Mouse (Mus musculus) limb, embryonic 12.5 days (tissue): ENCODE results near the gene Rab43. TPM values are rescaled to one million over a fixed set of nuclear protein-coding genes. Genes with fewer than 3 reads are reported as not detected.
A peak's percentile ranks its signal among the peaks of the same experiment; 100 is the strongest.

Experiments used
- ATAC-seq: fragments of 200-750 bp; cut with Nextera tagmentation; 2 replicates; pipeline ENCODE4 v1.8.0; 2017; ENCODE audit warnings: low read depth, moderate TSS enrichment; ENCODE audit not compliant: insufficient number of reproducible peaks, insufficient read depth, low FRiP score, low TSS enrichment
- H3K27ac ChIP-seq: fragments of 300-500 bp; sonication (generic); 2 replicates; pipeline ENCODE4 v1.5.1; 2016; ENCODE audit warnings: mild to moderate bottlenecking, moderate library complexity
- H3K27me3 ChIP-seq: fragments of 300-500 bp; sonication (generic); 2 replicates; pipeline ENCODE4 v1.6.1; 2016; ENCODE audit warnings: mild to moderate bottlenecking, moderate library complexity
- H3K36me3 ChIP-seq: fragments of 300-500 bp; sonication (generic); 2 replicates; pipeline ENCODE4 v1.6.1; 2016; ENCODE audit warnings: mild to moderate bottlenecking, moderate library complexity
- H3K4me1 ChIP-seq: fragments of 300-500 bp; sonication (generic); replicated peaks from 2 replicates; pipeline ENCODE4 v1.6.1; 2016
- H3K4me2 ChIP-seq: fragments of 300-500 bp; sonication (generic); 2 replicates; pipeline ENCODE4 v1.6.1; 2016; ENCODE audit warnings: mild to moderate bottlenecking, moderate library complexity
- H3K4me3 ChIP-seq: fragments of 300-500 bp; sonication (generic); replicated peaks from 2 replicates; pipeline ENCODE4 v1.5.1; 2016; ENCODE audit warnings: mild to moderate bottlenecking
- H3K9ac ChIP-seq: fragments of 300-500 bp; sonication (generic); replicated peaks from 2 replicates; pipeline ENCODE4 v1.6.1; 2016; ENCODE audit warnings: mild to moderate bottlenecking, moderate library complexity
- H3K9me3 ChIP-seq: fragments of 300-500 bp; sonication (generic); 2 replicates; pipeline ENCODE4 v1.6.1; 2016; ENCODE audit warnings: mild to moderate bottlenecking, moderate library complexity
- WGBS: fragments of 180-500 bp; shearing (Covaris S2); methylation state at CpG from one replicate; pipeline ENCODE4 v1.1.7; 2016; 5-methylcytosine and 5-hydroxymethylcytosine counted together
- polyA plus RNA-seq: library from polyadenylated mRNA; unstranded; fragments of >200 nt; fragmentation: Nextera tagmentation; extraction: Ambion mirVana; gene quantifications from 2 replicates; pipeline ENCODE4 v1.2.1, GENCODE M21; 2016

Gene Rab43
- polyA plus RNA-seq, 1 experiment from 2014 or later, result 10.0 TPM

- H3K27ac ChIP-seq, result no peak overlapping the region
- H3K36me3 ChIP-seq, result peaks cover 41% of the 10 kb centered on the region
- H3K4me1 ChIP-seq, result peaks cover 11% of the 10 kb centered on the region
- no peak overlapping the region for H3K4me2 ChIP-seq
- 74% methylated on average over 8 of the region's 8 CpGs for WGBS
- H3K9me3 ChIP-seq, result no peaks in the 10 kb centered on the region
- H3K27me3 ChIP-seq, result no peaks in the 10 kb centered on the region
- H3K4me3 ChIP-seq, result no peak overlapping the region
- no peak overlapping the region for H3K9ac ChIP-seq
- ATAC-seq, result no peak
Measured at GRCm38 (mm10) chr6:87841635-87842034, 29.7 kb upstream of the Rab43 start.

GRCm38 (mm10) chr6:87839797-87840341, 27.9 kb upstream of the Rab43 start:
- no peak overlapping the region for H3K9ac ChIP-seq
- no peaks in the 10 kb centered on the region for H3K27me3 ChIP-seq
- no peak overlapping the region for H3K4me2 ChIP-seq
- H3K4me3 ChIP-seq, result no peak overlapping the region
- WGBS, result 61% methylated on average over 11 of the region's 11 CpGs
- no peak for ATAC-seq
- H3K4me1 ChIP-seq, result peaks cover 5% of the 10 kb centered on the region; the same call in 1 of the 2 replicates
- H3K9me3 ChIP-seq, result no peaks in the 10 kb centered on the region
- H3K36me3 ChIP-seq, result peaks cover 46% of the 10 kb centered on the region
- no peak overlapping the region for H3K27ac ChIP-seq

- peak within 1 kb of the TSS; percentile 85 for H3K9ac ChIP-seq
- H3K4me1 ChIP-seq, result peaks cover 5% of the 10 kb centered on the region; the same call in 1 of the 2 replicates
- peak; percentile 90 for ATAC-seq
- H3K27me3 ChIP-seq, result no peaks in the 10 kb centered on the region
- WGBS, result under 1% methylated on average over 46 of the region's 46 CpGs
- peak within 1 kb of the TSS; percentile 95 for H3K27ac ChIP-seq
- H3K4me2 ChIP-seq, result peak within 1 kb of the TSS; percentile 80
- H3K4me3 ChIP-seq, result peak within 1 kb of the TSS; percentile 78
- H3K9me3 ChIP-seq, result no peaks in the 10 kb centered on the region
- peaks cover 46% of the 10 kb centered on the region for H3K36me3 ChIP-seq
Measured at GRCm38 (mm10) chr6:87838551-87839197, 26.7 kb upstream of the Rab43 start, which contains the start of gene Isy1. TSS of gene Isy1 (minus strand) at chr6:87838798.

GRCm38 (mm10) chr6:87835695-87836094, 23.7 kb upstream of the Rab43 start, which contains the start of gene Gm45140:
TSS of gene Gm45140 (minus strand) at chr6:87835795.
- no peak within 1 kb of the TSS for H3K4me2 ChIP-seq
- no peak within 1 kb of the TSS for H3K27ac ChIP-seq
- no peaks in the 10 kb centered on the region for H3K9me3 ChIP-seq
- peaks cover 5% of the 10 kb centered on the region; the same call in 1 of the 2 replicates for H3K4me1 ChIP-seq
- H3K4me3 ChIP-seq, result no peak within 1 kb of the TSS
- ATAC-seq, result no peak
- H3K36me3 ChIP-seq, result peaks cover 48% of the 10 kb centered on the region
- H3K27me3 ChIP-seq, result no peaks in the 10 kb centered on the region
- no peak within 1 kb of the TSS for H3K9ac ChIP-seq
- 91% methylated on average over 7 of the region's 7 CpGs for WGBS

DNA sequence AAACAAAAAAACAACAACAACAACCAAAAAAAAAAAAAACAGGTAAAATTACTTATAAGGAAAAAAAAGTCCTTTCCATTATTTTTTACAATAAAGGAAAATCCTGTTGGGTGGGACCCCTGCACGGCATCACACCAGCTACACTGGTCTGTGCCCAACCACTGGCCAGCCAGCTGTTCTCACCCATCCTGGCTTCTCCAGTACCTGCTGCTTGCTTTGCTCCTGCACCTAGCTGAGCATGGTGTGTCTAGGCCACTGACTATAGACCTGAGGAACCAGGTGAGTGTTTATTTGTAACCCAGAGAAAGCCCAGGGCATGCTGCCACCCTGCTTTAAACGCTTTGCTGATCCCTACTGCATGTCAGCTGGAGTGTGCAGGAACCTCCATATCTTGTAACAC, 8.4 kb upstream of the Rab43 start:
- H3K9me3 ChIP-seq, result no peaks in the 10 kb centered on the region
- no peak overlapping the region for H3K4me3 ChIP-seq
- H3K27me3 ChIP-seq, result no peaks in the 10 kb centered on the region
- no peak for ATAC-seq
- H3K9ac ChIP-seq, result no peak overlapping the region
- peaks cover 97% of the 10 kb centered on the region for H3K36me3 ChIP-seq
- WGBS, result 95% methylated on average over 2 of the region's 2 CpGs
- H3K4me1 ChIP-seq, result no peaks in the 10 kb centered on the region
- no peak overlapping the region for H3K27ac ChIP-seq
- H3K4me2 ChIP-seq, result no peak overlapping the region

DNA sequence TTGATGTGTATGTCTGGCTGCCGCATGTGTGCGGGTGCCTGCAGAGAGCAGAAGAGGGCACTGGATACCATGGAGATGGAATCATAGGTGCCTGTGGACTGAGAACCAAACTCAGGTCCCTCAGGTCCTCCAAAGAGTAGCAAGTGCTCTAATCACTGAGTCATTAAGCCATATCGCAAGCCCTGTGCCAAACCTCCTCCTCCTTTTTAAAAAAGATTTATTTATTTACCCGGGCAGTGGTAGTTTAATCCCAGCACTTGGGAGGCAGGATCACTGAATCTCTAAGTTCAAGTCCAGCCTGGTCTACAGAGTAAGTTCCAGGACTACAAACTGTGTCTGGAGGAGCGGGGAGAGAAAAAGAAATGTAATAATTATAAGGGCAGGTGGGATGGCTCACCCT, 2.5 kb upstream of the Rab43 start:
- no peaks in the 10 kb centered on the region for H3K27me3 ChIP-seq
- H3K4me1 ChIP-seq, result peaks cover 8% of the 10 kb centered on the region; the same call in 1 of the 2 replicates
- no peak overlapping the region for H3K4me2 ChIP-seq
- no peak overlapping the region for H3K9ac ChIP-seq
- no peak overlapping the region for H3K27ac ChIP-seq
- ATAC-seq, result no peak
- WGBS, result 85% methylated on average over 5 of the region's 5 CpGs
- H3K4me3 ChIP-seq, result no peak overlapping the region
- peaks cover 63% of the 10 kb centered on the region for H3K36me3 ChIP-seq
- H3K9me3 ChIP-seq, result no peaks in the 10 kb centered on the region

DNA sequence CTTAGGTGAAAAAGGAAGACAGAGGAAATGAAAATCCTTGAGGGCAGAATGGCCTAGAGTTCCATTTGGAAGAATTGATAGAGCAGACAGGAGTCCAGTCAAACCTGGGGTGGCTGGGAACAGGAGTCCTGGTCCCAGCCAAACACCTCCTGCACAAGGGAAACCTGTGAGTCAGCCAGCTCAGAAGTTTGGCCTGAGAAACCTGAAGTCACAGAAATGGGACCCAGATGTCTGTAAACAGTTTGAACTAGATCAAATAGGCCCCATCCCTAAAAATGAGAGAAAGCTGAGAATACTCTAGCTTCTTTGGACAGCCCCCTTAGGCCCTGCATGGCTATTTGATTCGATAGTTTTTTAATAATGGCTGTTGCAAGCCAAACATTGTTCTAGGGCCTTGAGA, 692 bp upstream of the Rab43 start:
- Histone ChIP-seq H3K27ac (no peak overlapping the region), H3K9me3 (no peaks in the 10 kb centered on the region), H3K36me3 (peaks cover 45% of the 10 kb centered on the region), H3K9ac (no peak overlapping the region), H3K4me3 (peak overlapping the region; percentile 73; the same call in 1 of the 2 replicates), H3K4me2 (peak overlapping the region; percentile 93), H3K27me3 (no peaks in the 10 kb centered on the region), H3K4me1 (peaks cover 8% of the 10 kb centered on the region; the same call in 1 of the 2 replicates)
- no peak for ATAC-seq
- WGBS, result 86% methylated on average over 1 of the region's 1 CpGs

DNA sequence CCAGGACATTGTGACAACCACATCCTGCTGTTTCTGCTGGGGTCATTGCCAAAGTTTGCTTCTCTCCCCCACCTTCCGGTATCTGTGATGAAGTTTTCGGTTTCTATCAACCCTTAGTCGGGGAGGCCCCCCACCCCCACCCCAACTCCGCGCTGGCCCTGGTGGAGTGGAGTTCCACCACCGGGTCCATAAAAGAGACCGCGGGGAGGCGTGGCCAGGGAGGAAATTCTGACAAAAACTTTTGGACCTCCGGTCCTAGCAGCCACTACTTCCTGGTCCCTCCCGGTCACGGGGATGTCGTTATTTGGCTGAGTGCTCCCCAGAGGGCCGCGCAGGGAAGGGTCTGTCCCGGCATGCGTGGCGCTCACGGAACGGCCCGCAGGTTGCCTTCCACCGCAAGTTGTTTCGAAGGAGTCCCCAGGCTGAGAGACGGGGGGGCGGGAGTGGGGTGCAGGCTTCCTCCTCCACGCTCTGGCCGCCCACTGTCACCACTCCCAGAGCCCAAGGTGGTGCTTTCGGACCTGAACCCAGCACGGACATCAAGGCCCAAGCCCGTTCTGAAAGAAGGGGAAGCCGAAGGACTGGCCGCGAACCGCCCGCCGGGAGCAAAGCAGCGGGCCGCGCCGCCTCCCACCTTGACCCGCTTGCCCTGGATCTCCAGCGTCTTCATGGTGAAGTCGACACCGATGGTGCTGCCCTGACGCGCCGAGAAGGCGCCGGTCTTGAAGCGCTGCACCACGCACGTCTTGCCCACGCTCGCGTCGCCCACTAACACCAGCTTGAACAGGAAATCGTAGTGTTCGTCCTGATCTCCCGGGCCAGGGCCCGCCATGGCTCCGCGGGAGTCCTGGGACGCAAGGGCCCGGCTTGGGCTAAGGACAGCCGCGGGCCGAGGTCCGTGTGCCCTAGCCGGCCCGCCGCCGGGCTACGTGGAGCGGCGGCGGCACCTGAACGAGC, 973 bp downstream of the Rab43 start:
- ATAC-seq, result peak; percentile 67
- Histone ChIP-seq H3K9ac (peak overlapping the region; percentile 78), H3K27me3 (no peaks in the 10 kb centered on the region), H3K4me3 (peak overlapping the region; percentile 73), H3K27ac (peak overlapping the region; percentile 78), H3K36me3 (peaks cover 28% of the 10 kb centered on the region), H3K4me2 (peak overlapping the region; percentile 93), H3K4me1 (peaks cover 8% of the 10 kb centered on the region; the same call in 1 of the 2 replicates), H3K9me3 (no peaks in the 10 kb centered on the region)
- under 1% methylated on average over 77 of the region's 77 CpGs for WGBS

DNA sequence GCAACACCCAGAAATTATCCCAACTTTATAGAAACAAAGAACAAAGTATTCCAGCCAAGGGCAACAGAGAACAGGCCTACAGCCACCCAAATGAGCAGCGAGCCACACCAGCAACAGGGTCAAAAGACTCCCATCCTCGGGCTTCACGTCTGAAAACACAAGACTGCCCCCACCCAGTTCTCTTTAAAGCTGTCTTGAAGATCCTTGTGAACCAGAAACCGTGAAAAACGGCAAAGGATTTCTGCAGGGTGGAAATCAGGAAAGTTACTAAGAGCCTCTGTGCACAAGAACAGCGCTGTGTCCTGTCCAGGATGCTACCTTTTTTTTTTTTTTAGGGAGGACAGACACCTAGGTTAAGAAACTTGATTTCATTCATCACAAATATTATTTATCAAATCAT, 1.7 kb downstream of the Rab43 start:
- Histone ChIP-seq H3K9ac (0 out of 2 replicates have a peak overlapping the region, but pooled peaks have one; percentile 8), H3K27ac (no peak overlapping the region), H3K27me3 (no peaks in the 10 kb centered on the region), H3K4me2 (peak overlapping the region; percentile 93), H3K4me3 (peak overlapping the region; percentile 73), H3K9me3 (no peaks in the 10 kb centered on the region), H3K4me1 (peaks cover 8% of the 10 kb centered on the region; the same call in 1 of the 2 replicates), H3K36me3 (peaks cover 22% of the 10 kb centered on the region)
- no peak for ATAC-seq
- WGBS, result 46% methylated on average over 6 of the region's 6 CpGs

GRCm38 (mm10) chr6:87809651-87810161, 2.3 kb downstream of the Rab43 start:
- no peaks in the 10 kb centered on the region for H3K9me3 ChIP-seq
- peaks cover 8% of the 10 kb centered on the region; the same call in 1 of the 2 replicates for H3K4me1 ChIP-seq
- H3K27ac ChIP-seq, result no peak overlapping the region
- 87% methylated on average over 6 of the region's 6 CpGs for WGBS
- H3K9ac ChIP-seq, result no peak overlapping the region
- peaks cover 17% of the 10 kb centered on the region for H3K36me3 ChIP-seq
- no peaks in the 10 kb centered on the region for H3K27me3 ChIP-seq
- 0 out of 2 replicates have a peak overlapping the region, but pooled peaks have one; percentile 93 for H3K4me2 ChIP-seq
- ATAC-seq, result no peak
- no peak overlapping the region for H3K4me3 ChIP-seq
